Mouse (Mus musculus): Measurements from ENCODE around the gene Ctdsp1.
A peak's percentile ranks its signal among the peaks of the same experiment; 100 is the strongest.

Gene Ctdsp1

GRCm38 (mm10) chr1:74397919-74398451 lies 6.7 kb downstream of the Ctdsp1 start:
- peak; percentile 79 to 83 for DNase-seq

- DNase-seq: no peak
Measured at GRCm38 (mm10) chr1:74400531-74400930, 9.2 kb downstream of the Ctdsp1 start.

- no peak for DNase-seq
Measured at GRCm38 (mm10) chr1:74401015-74401702, 9.8 kb downstream of the Ctdsp1 start.

GRCm38 (mm10) chr1:74404206-74404605 lies 12.9 kb downstream of the Ctdsp1 start:
- no peak for DNase-seq

GRCm38 (mm10) chr1:74408589-74409504 lies 17.5 kb downstream of the Ctdsp1 start, which contains the start of gene Vil1:
Vil1 (plus strand) TSS chr1:74409376.
- DNase-seq: no peak

GRCm38 (mm10) chr1:74411753-74412325 lies 20.5 kb downstream of the Ctdsp1 start:
- DNase-seq: no peak

- no peak for DNase-seq
Measured at GRCm38 (mm10) chr1:74412711-74413110, 21.4 kb downstream of the Ctdsp1 start.

- peak in 1 of 2 experiments; percentile 46 for DNase-seq
Measured at GRCm38 (mm10) chr1:74415143-74415542, 23.8 kb downstream of the Ctdsp1 start.

GRCm38 (mm10) chr1:74418747-74419439 lies 27.6 kb downstream of the Ctdsp1 start:
- DNase-seq: peak; percentile 55 to 58

GRCm38 (mm10) chr1:74419440-74419794 lies 28.1 kb downstream of the Ctdsp1 start:
- no peak for DNase-seq

GRCm38 (mm10) chr1:74423147-74423546 lies 31.8 kb downstream of the Ctdsp1 start:
- DNase-seq: no peak

- DNase-seq: no peak
Measured at GRCm38 (mm10) chr1:74425845-74426244, 34.5 kb downstream of the Ctdsp1 start.

- no peak for DNase-seq
Measured at GRCm38 (mm10) chr1:74433220-74433619, 41.9 kb downstream of the Ctdsp1 start.

- no peak for DNase-seq
Measured at GRCm38 (mm10) chr1:74434596-74434995, 43.3 kb downstream of the Ctdsp1 start.

- no peak for DNase-seq
Measured at GRCm38 (mm10) chr1:74435563-74435962, 44.3 kb downstream of the Ctdsp1 start.

GRCm38 (mm10) chr1:74437702-74438427 lies 46.6 kb downstream of the Ctdsp1 start:
- no peak for DNase-seq

GRCm38 (mm10) chr1:74439166-74439876 lies 48.0 kb downstream of the Ctdsp1 start:
- no peak for DNase-seq

GRCm38 (mm10) chr1:74444538-74444937 lies 53.2 kb downstream of the Ctdsp1 start:
- DNase-seq: no peak
